Mouse (Mus musculus) frontal cortex, postnatal 25 days (tissue): ENCODE data around the gene Cep350.
"Not testable (repeated sequence)": the region's sequence is repeated elsewhere in the genome, so short reads cannot be mapped to it uniquely, and the experiment has no call there.

ENCODE experiments used
- DNase-seq, 2 experiments: peaks; one replicate each; pipeline ENCODE4 v3.0.0; 2022; ENCODE audit warnings: low spot score in 2 of 2

Cep350 gene

DNA sequence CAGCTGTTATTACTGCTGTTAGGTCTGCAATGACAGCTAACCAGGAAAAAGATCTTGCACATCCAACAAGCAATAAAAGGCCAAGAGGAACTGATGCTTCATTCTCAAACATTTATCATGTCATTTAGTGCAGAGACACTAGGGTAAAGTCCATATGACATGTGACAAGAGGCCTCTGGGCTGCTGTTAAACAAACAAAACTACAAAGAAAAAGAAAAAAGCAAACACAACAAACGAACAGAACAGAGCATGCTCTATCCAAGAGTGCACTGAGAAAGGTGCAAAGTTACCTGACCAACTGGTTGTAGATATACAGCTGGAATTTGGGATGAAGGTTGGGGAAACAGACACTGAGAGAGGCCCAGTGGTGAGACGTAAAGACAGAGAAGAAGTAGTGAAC, 86.2 kb downstream of the Cep350 start:
- DNase-seq = no peak

DNA sequence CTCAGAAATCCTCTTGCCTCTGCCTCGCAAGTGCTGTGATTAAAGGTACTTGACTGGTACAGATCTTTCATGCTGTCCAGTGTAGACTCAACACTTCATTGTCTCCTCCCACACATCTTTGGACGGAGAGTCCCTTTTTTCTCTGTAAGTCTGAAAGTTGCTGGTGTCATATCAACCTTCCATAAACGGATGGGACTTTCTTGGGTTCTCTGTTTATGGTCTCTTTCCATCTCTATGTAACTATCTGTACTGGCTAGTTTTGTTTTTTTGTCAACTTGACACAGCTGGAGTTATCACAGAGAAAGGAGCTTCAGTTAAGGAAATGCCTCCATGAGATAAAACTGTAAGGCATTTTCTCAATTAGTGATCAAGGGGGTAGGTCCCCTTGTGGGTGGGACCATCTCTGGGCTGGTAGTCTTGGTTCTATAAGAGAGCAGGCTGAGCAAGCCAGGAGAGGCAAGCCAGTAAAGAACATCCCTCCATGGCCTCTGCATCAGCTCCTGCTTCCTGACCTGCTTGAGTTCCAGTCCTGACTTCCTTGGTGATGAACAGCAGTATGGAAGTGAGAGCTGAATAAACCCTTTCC, 90.3 kb downstream of the Cep350 start:
- not testable (repeated sequence) for DNase-seq

DNA sequence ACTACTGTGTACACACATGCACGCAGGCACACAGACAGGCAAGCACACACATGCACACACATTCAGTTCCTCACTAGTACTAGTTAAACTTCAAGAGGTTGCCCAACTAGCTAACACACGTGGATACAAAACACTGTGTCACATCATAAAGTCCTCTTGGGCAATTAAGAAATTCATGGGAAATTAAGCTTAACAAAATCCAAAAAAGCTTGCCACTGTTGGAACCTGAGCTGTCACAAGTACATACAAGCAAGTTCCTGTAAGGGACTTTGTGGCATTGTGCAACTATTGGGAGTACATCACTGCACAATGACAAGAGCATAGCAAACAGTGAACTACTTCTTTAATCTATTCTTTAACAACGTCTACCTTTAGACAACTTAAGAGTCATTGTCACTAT, 93.5 kb downstream of the Cep350 start:
- DNase-seq = no peak

DNA sequence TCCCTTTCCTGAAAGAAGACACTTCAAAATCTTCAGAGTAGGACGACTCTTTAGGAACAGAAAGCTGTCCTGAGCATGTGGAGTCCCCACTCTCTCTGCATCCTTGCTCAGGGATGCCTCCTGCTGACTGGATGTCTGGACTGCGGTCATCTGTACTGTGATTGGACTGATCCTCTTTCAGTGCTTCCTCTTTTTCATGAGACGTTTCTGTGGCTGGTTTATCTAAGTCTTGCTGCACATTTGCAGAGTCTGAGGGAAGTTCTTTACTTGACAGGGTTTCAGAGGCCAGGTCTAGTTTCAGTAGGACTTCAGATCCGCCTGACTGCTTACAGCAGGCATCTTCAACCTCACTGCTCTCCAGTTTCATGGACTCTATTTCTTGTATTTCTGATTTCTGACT, 110.1 kb downstream of the Cep350 start:
- DNase-seq = no peak

DNA sequence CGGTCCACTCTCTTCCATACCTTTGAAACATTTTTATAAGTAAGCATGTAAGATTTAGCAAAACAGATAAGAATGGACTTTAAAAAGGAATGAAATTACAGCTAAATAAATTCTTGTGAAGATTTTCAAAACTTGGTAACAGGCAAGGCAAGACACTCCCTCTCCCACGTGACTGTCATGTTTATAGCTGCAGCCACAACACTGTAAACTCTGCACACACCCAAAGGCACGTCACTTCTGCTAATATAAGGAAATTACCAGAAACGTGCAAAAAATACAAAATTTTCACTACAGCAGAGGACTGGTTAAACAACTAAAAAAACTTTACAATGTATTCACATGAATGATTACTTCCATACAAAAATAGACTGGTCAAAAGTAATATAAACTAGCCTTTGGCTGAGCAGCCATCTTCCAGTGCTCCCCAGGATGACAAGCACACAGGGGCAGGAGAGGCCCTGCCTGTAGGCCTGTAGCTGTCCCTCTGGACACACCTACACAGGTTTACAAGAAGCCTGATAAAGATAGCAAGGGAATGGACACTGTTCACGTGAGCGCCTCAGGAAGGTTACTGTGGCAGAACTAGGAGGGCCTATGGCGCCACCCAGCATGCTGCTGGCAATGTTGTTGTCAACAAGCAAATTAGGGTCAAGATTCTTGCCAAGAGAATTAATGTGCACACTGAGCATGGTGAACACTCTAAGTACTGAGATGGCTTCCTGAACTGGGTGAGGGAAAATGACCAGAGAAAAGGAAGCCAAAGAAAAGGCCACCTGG, 117.9 kb downstream of the Cep350 start:
- DNase-seq = no peak

DNA sequence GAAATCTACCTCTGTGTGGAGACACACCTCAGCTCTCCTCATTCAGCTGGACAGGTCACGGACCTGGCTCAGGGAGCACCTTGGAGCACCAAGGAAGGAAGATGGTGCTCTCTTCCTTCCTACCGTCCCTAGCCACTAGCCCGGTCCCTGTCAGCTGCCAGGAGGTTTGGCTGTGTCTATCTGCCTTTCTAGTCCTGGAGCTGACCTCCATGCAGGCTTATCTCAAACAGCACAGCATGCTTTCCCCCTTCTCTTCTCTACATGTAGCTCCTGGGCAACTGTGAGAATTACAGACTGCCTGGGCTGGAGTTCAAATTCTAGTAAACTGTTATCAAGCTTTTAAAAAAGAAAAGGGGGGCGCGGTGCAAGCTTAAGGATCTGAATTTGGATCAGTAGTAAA, 120.0 kb downstream of the Cep350 start:
- no peak for DNase-seq

DNA sequence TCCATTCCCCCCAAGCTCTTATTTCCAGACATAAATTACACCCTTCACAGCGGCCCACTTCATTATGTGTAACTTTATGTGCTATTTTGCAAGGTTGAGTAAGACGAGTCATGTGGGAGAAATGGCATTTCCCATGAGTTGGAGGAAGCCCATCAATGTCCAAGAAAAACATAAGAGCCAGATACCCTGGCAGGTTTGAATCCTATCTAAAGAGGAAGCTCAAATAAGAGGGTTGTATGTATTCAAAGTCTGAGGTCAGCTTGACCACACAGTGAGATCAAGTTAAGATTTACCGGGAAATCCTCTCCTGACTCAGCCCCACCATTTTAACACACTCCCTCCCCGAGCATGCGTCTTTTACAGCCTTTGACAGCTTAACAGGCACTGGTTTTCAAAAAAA, 128.8 kb downstream of the Cep350 start:
- DNase-seq = no peak

DNA sequence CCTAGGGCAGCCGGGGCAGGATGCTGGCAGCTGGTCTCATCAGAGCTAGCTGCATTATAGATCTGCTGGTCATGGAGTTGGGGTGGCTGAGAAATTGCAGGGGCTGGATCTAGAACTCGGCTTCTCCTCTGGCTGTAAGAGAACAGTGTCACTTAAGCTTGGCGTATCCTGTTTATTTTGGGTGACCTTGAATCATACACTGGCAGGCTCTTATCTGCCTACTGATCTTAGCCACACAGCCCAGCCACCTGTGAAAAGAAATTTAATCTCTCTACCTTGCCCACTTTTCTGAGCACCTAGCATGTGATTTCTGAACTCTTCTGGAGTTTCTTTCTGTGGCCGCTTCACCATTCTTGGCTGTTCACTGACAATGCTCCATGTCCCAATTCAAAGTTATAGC, 129.5 kb downstream of the Cep350 start:
- DNase-seq = no peak

DNA sequence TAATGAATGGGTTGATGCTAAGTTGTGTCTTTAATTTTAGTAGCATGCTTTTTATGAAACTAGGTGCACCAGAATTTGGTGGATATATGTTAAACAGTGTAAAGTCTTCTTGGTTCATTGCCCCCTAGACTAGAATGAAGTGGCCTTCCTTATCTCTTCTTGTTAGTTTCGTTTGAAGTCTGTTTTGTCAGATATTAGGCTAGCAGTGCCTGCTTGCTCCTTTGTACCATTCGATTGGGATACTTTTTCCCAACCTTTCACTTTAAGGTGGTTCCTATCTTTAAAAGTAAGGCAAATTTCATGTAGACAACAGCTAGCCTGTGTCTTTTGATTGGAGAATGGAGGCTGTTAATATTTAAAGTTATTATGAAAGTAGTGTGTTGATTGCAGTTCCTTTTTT, 137.4 kb downstream of the Cep350 start:
- no peak for DNase-seq

DNA sequence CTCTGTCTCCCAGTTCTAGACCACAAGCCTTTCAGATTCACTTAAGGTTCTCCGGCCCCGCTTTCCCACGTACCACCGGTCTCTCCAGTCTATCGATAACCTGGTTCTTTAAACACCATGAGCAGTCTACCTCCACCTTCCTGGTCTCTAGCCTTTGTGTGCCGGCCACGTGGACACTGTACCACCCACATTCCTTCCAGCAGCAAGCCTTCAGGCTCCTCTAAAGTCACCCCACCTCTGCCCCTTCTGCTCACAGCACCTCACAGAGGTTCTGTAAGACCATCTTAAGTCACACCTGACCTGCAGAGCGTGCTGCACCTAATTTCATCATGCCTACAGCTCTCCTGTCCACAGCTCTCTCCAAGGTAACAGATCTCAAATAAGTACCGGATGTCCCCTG, 139.4 kb downstream of the Cep350 start:
- DNase-seq = no peak

DNA sequence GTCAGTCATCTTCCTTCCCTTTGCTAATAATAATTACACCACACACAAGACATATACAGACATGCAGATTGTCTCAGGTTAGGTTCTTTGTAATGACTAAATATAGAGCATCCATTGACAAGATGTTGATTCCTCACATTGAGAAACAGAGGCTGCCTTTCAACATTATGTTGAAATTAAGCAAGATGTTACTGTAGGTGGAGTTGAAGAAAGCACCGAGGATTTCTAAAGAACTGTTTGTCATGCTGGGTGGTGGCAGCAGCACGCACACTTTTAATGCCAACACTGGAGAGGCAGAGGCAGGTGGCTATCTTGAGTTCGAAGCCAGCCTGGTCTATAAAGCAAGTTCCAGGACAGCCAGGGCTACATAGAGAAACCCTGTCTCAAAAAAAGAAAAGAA, 141.1 kb downstream of the Cep350 start:
- no peak for DNase-seq

DNA sequence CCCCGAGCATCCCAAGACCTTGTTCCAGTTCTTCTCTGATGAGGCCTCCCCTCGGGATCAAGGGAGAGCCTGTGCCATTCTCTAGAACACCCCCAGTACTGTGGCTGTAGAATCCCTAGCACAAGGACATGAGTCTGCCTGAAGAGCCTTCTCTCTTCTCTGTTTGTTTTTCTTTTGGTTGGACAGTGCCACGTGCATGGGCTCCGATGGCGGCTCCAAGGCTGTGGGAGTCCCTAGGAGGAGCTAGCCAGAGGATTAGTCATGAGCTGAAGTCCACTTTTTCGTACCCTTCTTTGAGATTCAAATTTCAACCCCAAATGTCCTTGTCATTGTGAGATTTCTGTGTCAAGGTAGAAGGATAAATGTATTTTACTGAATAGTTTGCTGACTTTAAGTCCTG, 142.2 kb downstream of the Cep350 start:
- no peak for DNase-seq

DNA sequence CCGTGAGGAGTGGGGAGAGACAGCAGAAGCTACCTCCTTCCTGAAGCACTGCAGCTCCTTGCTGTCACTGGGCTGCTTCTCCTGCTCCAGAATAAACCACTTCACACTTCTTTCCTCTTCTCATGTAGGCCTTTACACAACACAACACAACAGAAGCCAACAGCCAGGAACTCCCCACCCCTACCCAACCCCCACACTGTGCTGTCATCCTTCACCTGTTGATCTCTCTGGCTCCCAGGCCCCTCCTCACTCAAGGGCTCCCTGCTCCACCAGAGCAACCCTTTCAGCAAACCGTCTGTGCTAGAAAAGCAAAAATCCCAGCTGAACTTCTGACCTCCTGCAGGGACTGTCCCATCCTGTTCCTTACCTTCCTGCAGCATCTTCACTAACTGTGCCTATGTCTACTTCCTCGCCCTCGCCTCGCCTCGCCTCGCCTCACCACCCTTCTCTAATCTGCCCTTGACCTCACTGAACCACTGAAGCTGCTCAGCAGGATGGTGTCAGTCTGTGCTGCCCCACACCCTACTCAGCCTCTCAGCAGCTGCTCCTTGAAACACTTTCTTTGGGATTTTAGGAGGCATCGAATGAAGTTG, 145.3 kb downstream of the Cep350 start:
- no peak for DNase-seq

DNA sequence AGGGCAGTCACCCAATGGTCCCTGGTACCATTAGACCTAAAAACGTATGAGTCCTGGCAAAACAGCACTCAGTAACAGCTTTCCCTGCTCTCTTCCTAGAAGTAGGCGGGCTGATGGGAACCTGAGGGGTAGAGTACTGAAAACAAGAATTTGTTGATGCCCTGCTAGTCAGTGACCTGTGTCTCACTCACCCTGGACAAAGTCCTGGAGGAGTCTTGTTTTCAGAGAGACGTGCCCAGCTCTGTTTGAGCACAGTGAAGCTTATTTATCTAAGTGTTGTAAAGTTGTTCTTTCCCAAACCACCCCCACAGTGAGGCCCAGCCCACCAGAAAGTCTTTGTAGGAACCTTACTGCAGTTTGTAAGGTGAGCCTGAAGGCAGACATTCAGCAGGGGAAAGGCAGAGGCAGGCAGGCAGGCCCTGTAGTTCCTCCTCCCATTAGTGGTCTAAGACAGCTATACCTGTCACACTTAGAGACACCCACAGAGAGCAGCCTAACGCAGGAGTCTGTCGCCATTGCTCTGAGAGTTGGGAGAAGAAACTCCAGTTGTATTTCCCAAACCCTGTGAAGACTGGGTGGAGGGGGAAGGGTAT, 146.2 kb downstream of the Cep350 start:
- no peak for DNase-seq

DNA sequence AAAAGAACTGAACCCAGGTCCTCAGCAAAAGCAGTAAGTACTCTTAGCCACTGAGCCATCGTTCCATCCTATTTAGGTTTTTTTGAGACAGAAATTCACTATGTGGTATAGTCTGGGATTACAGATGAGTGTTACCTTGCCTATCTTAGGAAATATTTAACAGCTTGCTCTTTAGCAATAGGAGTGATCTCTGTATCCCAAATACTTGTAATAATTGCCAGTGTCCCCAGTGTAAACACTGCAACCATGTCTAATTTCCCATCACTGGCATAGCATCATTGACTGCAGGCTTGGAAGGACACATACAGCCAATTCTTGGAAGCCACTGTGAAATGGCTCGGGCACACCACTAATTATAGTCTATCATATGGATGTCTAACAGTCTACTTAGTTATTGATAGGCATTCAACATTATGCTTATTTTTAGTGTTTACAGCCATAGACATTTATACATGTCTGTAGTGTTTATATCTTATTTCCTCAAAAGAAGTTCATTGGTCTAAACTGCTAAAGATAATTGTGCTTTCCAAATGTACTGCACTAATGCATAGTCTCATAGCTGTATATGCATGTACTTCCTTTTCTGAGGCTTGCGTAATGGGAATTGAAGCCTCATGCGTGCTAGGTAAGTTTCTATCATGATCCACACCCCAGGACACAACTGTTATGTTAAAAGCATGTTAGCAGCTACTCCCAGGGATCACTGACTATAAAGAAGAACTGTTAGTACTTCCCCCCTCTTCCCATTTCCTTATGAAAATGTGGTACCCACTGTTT, 146.9 kb downstream of the Cep350 start:
- no peak for DNase-seq

DNA sequence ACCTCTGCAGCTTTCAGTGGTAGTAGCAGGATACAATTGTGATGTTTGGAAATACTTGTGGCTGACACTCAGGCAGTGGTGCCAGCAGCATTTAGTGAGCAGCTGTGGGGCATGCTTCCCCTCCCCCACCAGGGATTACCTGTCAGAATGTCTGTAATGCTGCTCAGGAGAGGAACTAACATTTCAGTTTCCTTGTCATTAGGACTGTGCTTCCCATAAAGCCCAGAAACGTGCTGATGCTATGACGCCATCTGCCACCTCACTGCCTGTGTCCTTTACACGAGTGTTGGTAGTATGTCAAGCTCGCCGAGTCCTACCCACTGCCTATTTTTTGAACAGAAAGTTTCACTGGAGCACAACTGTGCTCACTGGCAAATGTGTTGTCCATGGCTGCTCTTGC, 152.4 kb downstream of the Cep350 start:
- DNase-seq = no peak

DNA sequence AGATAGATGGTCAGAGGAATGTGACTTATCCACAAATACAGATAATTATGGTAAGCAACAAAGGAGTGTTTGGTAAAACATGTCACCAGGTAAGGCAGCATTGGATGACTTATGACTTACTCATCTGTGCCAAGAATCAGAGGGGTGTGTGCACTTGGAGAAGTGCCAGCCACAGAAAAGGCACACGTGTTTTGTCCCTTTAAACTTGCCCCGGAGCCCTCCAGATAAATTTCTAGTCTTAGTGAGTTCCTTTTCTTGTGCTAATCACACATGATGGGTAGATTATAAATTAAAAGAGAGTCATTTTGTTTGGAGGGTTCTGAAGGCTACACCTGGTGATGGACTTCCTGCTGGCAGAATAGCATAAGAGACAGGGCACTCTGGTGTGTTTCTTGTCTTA, 156.9 kb downstream of the Cep350 start:
- no peak for DNase-seq

DNA sequence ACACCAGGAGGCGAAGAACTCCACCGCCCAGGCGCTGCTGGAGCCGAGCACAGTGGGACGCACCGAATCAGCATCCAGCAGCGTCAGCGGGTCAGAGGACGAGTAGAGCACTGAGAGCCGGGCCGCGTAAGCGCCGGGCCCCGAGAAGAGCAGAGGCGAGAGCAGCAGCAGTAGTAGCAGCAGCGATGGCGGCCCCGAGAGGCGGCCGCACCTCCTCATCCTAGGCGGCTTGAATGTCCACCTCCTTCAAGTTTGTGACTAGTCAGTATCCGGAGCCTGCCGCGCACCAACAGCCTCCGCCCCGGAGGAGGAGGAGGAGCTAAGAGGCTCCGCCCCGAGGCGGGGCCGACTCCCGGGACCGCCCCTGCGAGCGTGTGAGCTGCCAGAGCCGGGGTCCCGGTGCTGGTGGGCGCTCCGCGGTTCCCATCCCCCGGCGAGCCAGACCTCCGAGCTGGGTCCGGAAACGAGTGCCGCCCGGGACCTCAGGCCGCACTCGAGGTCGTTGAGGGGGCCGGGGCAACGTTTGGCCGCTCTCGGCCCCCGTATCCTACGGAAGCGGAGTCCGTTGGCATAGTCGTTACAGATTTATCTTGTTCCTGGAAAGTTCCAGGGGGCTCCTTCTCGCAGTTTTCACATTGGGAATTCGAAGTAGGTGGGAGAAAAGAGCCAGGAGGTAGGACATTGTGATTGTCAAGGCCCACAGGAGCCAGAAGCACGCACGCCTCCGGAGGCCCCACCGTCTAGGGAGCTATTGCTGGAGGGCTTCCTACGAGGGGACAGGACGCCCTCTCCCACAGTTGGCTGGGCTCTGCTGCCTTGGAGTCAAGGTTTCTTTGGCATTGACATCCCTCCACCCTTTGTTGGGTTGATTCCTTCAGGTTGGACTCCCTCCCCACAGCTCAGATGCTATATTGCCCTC, 160.2 kb downstream of the Cep350 start, which contains the start of gene Qsox1:
Gene Qsox1, minus strand, starts transcription at position 309 of the 919 bp plus-strand sequence.
- peak; percentile 53 to 64 for DNase-seq

DNA sequence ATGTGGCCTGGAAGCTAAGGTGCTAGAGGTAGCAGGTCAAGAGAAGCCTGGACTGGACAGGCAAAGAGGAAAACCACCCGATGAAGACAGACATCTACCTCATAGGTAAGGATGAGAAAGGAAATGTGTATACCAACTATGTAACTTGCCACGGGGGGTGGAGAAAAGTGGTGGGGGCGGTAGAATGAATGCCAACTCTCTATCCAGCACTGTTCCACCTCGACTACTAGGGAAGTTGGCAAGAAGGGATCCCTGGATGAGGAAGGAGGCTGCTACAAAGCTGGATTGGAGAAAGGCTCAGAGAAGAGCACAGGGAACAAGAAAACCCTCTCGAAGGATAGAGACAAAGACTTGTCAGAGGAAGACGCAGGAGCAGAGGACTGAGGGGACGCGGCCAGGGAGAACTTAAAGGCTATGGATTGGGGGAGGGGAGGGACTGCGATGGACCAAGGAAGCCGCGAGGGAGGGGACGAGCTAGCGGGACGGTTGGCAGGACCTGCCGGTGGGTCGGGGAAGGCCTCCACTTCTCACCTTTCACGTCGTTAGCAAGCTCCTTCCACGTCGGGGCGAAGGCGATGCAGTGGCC, 161.0 kb downstream of the Cep350 start:
- DNase-seq = no peak

DNA sequence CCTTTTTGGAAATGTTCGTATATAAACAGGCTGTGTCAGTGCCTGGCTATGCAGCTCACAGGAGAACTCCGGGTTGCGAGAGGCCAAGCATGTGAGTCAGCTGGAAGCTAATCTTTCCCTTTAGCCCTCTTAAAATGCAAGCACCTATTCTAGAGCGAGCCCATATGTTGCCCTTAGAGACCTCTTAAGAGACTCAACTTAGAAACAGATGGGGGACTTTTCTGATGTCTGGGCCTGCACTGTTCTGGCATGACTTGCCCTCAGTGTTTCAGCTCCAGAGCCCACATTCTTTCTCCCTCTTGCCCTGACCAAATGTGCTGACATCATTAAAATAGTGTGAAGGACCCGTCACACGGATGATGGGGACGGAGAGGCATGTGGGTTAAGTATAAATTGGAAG, 162.4 kb downstream of the Cep350 start:
- DNase-seq = no peak
